Mouse (Mus musculus) embryonic facial prominence, embryonic 14.5 days (tissue): ENCODE data around the gene Arpc4. TPM values are rescaled to one million over a fixed set of nuclear protein-coding genes. Genes with fewer than 3 reads are reported as not detected.

ENCODE experiments used
- ATAC-seq: fragments of 200-750 bp; cut with Nextera tagmentation; 2 replicates; pipeline ENCODE4 v1.8.0; 2017; ENCODE audit warnings: low read depth, moderate number of reproducible peaks, moderate TSS enrichment
- DNase-seq: peaks from one replicate; pipeline ENCODE4 v3.0.0-alpha.2; 2015; ENCODE audit warnings: low spot score
- H3K27ac ChIP-seq: fragments of 300-500 bp; sonication (generic); replicated peaks from 2 replicates; pipeline ENCODE4 v1.5.1; 2014; ENCODE audit warnings: low read depth, mild to moderate bottlenecking, low read length, moderate library complexity
- H3K27me3 ChIP-seq: fragments of 300-500 bp; sonication (generic); replicated peaks from 2 replicates; pipeline ENCODE4 v1.6.1; 2014; ENCODE audit warnings: low read length; ENCODE audit not compliant: control insufficient read depth, insufficient read depth
- H3K36me3 ChIP-seq: fragments of 300-500 bp; sonication (generic); 2 replicates; pipeline ENCODE4 v1.6.1; 2014; ENCODE audit warnings: low read length, mixed read lengths; ENCODE audit not compliant: control insufficient read depth, insufficient read depth
- H3K4me1 ChIP-seq: fragments of 300-500 bp; sonication (generic); 2 replicates; pipeline ENCODE4 v1.6.1; 2014; ENCODE audit warnings: antibody characterized with exemption, low read length; ENCODE audit not compliant: control insufficient read depth, insufficient read depth
- H3K4me2 ChIP-seq: fragments of 300-500 bp; sonication (generic); 2 replicates; pipeline ENCODE4 v1.6.1; 2014; ENCODE audit warnings: low read depth, mild to moderate bottlenecking, low read length, moderate library complexity, mixed read lengths
- H3K4me3 ChIP-seq: fragments of 300-500 bp; sonication (generic); 2 replicates; pipeline ENCODE4 v1.5.1; 2014; ENCODE audit warnings: low read depth, mild to moderate bottlenecking, low read length
- H3K9ac ChIP-seq: fragments of 300-500 bp; sonication (generic); 2 replicates; pipeline ENCODE4 v1.6.1; 2014; ENCODE audit warnings: low read depth, mild to moderate bottlenecking, low read length, moderate library complexity, mixed read lengths
- H3K9me3 ChIP-seq: fragments of 300-500 bp; sonication (generic); 2 replicates; pipeline ENCODE4 v1.6.1; 2016; ENCODE audit warnings: low read length; ENCODE audit not compliant: control insufficient read depth
- WGBS: fragments of 180-500 bp; shearing (Covaris S2); extraction: QIAGEN DNeasy Blood & Tissue Kit; methylation state at CpG from one replicate; pipeline ENCODE4 v1.1.7; 2014; 5-methylcytosine and 5-hydroxymethylcytosine counted together
- polyA plus RNA-seq: library from polyadenylated mRNA; unstranded; fragments of >200 nt; fragmentation: Nextera tagmentation; extraction: Ambion mirVana; gene quantifications from 2 replicates; pipeline ENCODE4 v1.2.1, GENCODE M21; 2014

Arpc4 gene
- polyA plus RNA-seq, 1 experiment from 2014 or later = 214 TPM

DNA sequence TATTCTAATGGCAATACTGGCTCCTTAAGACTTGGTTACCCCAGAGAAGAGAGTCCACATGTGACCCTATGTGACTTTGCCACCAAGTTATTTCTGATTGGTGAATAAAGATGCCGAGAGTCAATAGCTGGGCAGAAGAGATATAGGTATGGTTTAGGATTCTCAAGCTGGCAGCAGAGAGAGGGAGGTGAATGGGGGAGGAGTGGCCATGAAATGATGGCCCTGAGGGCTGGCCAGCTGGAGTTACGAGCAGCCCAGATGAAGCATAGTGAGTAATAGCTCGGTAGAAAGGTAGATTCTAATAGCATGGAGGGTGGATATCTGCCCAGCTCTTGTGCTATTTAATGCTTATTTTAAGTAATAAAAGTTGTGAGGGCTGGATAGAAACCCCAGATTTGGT, 25.1 kb upstream of the Arpc4 start:
- Histone ChIP-seq H3K9ac (no peak overlapping the region), H3K36me3 (no peaks in the 10 kb centered on the region), H3K4me3 (no peak overlapping the region), H3K9me3 (no peaks in the 10 kb centered on the region), H3K4me1 (no peaks in the 10 kb centered on the region), H3K4me2 (no peak overlapping the region), H3K27me3 (no peaks in the 10 kb centered on the region), H3K27ac (no peak overlapping the region)
- 60% methylated on average over 3 of the region's 3 CpGs for WGBS
- DNase-seq (no peak), ATAC-seq (no peak)

DNA sequence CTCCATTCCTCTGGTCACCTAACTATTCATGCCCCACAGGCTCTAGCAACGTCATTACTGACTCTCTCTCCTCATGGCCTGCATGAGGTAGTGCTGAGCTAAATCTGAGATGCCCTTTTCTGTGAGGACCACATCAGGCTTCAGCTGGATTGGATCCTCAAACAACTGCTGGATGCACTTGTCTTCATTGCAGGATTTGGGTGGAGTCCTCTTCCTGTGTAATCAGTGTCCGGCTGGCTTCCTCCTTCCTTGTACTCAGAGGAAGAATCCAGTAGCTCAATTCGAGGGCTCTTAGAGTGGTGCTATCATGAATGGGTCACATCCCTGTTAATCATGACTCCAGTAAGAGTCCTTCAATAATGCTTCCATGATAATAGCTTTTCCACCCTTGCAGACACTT, 24.2 kb upstream of the Arpc4 start:
- no peaks in the 10 kb centered on the region for H3K4me1 ChIP-seq
- H3K9me3 ChIP-seq = no peaks in the 10 kb centered on the region

DNA sequence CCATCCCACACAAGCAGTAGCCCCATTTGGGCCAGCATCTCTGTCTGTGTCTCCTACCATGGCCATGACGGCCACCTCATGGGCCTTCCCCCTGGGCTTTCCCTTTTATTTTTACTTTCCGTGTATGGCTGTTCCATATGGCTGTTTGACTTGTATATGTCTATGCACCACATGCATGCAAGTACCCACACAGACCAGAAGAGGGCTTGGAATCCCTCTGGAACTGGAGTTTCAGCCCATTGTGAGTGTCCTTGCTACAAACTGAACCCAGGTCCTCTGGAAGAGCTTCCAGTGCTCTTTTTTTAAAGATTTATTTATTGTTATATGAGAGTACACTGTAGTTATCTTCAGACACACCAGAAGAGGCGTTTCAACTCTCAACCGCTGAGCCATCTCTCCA, 16.4 kb upstream of the Arpc4 start:
- Histone ChIP-seq H3K27me3 (no peaks in the 10 kb centered on the region), H3K4me1 (no peaks in the 10 kb centered on the region), H3K4me3 (no peak overlapping the region), H3K36me3 (peaks cover 3% of the 10 kb centered on the region; the same call in 1 of the 2 replicates), H3K9ac (no peak overlapping the region), H3K27ac (no peak overlapping the region), H3K4me2 (no peak overlapping the region), H3K9me3 (no peaks in the 10 kb centered on the region)
- DNase-seq (no peak), ATAC-seq (no peak)
- 65% methylated on average over 4 of the region's 4 CpGs for WGBS

More for the DNA sequence above, 24.2 kb upstream of the Arpc4 start:
- no peak for ATAC-seq
- Histone ChIP-seq H3K9ac (no peak overlapping the region), H3K4me3 (no peak overlapping the region), H3K36me3 (no peaks in the 10 kb centered on the region), H3K27ac (no peak overlapping the region), H3K4me2 (no peak overlapping the region), H3K27me3 (no peaks in the 10 kb centered on the region)
- no peak for DNase-seq
- WGBS = 66% methylated on average over 3 of the region's 3 CpGs

DNA sequence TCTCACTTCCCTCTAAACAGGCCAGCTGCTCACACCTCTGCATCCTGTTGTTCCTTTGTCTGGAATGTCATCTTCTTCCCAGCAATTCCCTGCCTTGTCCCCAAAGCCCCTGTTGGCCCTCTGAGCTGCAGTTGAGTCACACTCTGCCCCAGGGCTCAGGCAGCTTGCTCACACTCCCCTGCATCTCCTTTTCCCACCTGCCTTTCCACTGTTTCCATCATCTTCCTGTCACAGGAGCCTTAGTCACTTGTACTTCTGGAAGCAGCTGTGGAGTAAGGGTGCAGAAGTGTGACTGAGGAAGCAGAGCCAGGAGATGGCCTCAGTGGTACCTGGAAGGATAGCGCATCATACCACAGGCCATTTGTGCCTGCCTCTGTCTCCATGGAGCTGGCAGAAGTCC, 15.7 kb upstream of the Arpc4 start:
- no peaks in the 10 kb centered on the region for H3K27me3 ChIP-seq
- WGBS = 94% methylated on average over 1 of the region's 1 CpGs

DNA sequence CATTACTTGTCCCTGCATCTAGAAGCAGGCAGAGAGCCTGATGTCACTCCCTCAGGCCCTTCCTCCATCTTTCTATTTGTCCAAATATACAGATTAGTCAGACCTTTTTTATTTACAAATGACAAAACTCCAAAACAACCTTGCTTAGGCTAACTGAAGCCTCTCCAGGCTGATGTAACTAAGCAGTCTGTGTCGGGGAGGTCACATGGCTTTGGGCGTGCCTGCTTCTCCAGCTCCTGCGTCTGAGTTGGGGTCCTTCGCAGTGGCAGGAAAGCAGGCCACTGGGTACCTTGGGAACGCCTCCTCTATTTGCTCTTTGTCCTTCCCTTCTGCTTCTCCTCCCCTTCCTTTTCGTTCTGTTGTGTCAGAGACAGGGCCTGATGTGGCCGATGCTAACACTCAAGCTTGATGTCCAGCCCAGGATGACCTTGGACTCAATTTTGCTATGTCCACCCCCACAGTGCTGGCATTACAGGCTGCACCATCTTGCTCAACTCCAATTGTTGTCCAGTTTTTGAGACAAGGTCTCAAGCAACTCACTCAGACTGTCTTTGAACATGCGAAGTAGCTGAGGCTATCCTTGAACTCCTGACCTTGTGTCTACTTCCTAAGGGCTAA, 13.3 kb upstream of the Arpc4 start:
- WGBS = 68% methylated on average over 8 of the region's 8 CpGs
- ATAC-seq (no peak), DNase-seq (no peak)
- H3K36me3 ChIP-seq = peaks cover 27% of the 10 kb centered on the region
- no peak overlapping the region for H3K9ac ChIP-seq
- no peak overlapping the region for H3K4me2 ChIP-seq
- no peak overlapping the region for H3K4me3 ChIP-seq
- no peaks in the 10 kb centered on the region for H3K4me1 ChIP-seq
- H3K27me3 ChIP-seq = no peaks in the 10 kb centered on the region
- no peak overlapping the region for H3K27ac ChIP-seq
- no peaks in the 10 kb centered on the region for H3K9me3 ChIP-seq

More for the DNA sequence above, 15.7 kb upstream of the Arpc4 start:
- ATAC-seq (no peak), DNase-seq (no peak)
- Histone ChIP-seq H3K9me3 (no peaks in the 10 kb centered on the region), H3K4me2 (no peak overlapping the region), H3K36me3 (peaks cover 11% of the 10 kb centered on the region; the same call in 1 of the 2 replicates), H3K4me1 (no peaks in the 10 kb centered on the region), H3K27ac (no peak overlapping the region), H3K9ac (no peak overlapping the region), H3K4me3 (no peak overlapping the region)

DNA sequence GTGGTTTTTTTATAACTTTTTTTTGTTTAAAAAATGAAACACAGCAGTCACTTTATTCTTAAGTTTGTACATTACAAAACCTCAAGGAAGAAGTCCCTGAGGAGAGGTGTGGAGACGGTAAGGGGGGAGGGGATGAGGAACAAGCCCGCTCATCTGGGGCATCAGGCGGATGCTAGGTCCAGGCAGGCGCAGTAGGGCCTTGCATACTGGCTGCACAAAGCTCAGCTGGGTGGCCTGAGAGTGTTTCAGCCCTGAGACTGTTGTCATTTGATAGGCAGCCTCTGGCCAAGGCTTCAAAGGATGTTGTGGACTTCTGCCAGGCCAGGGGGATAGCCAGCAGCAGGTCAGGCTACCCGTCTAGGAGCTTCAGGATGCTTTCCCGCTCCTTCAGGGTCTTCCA, 11.3 kb upstream of the Arpc4 start:
- WGBS = 83% methylated on average over 4 of the region's 6 CpGs
- peaks cover 46% of the 10 kb centered on the region for H3K36me3 ChIP-seq
- DNase-seq = no peak

DNA sequence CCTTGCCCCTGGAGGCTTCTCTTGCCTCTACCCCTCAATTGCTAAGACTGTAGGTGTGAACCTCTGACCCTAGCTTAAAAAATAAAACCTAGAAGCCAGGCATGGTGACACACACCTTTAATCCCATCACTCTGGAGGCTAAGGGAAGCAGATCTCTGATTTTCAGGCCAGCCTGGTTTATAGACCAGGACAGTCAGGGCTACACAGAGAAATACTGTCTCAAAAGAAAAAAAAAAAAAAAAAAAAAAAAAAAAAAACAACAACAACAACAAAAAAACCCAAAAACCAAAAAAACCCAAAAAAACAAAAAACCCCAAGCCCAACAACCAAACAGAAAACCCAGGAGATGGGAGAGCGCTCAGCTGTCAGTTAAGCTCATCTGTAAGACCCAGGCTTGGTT, 10.3 kb upstream of the Arpc4 start:
- WGBS = 88% methylated on average over 1 of the region's 1 CpGs
- Histone ChIP-seq H3K9me3 (no peaks in the 10 kb centered on the region), H3K27ac (no peak overlapping the region), H3K36me3 (peaks cover 55% of the 10 kb centered on the region), H3K4me1 (no peaks in the 10 kb centered on the region), H3K4me3 (no peak overlapping the region), H3K9ac (no peak overlapping the region), H3K4me2 (no peak overlapping the region), H3K27me3 (no peaks in the 10 kb centered on the region)
- ATAC-seq (no peak), DNase-seq (no peak)

More for the DNA sequence above, 11.3 kb upstream of the Arpc4 start:
- Histone ChIP-seq H3K27ac (no peak overlapping the region), H3K4me1 (no peaks in the 10 kb centered on the region), H3K9ac (no peak overlapping the region), H3K4me2 (no peak overlapping the region), H3K9me3 (no peaks in the 10 kb centered on the region), H3K27me3 (no peaks in the 10 kb centered on the region), H3K4me3 (no peak overlapping the region)
- no peak for ATAC-seq

DNA sequence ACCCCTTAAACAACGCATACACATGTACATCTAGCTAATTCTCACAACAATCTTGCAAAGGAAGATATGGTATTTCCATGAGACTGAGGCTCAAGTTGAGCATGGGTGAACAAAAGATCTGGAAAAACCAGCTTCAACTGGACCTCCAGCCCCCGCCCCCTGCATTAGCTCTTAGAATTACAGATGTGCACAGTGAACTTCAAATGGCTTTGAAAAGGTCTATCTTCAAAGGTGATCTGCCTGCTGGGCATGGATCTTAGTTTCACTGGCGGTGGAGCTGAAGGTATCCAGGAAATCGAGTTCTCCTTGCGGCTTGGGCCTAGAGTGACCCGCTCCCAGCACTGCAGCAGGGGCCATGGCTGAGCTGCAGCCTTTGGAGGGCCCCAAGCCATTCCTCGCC, 9.8 kb upstream of the Arpc4 start:
- Histone ChIP-seq H3K36me3 (peaks cover 60% of the 10 kb centered on the region), H3K4me2 (no peak overlapping the region), H3K27ac (no peak overlapping the region), H3K9me3 (no peaks in the 10 kb centered on the region), H3K9ac (no peak overlapping the region), H3K4me3 (no peak overlapping the region), H3K4me1 (no peaks in the 10 kb centered on the region), H3K27me3 (no peaks in the 10 kb centered on the region)
- DNase-seq (peak; percentile 22), ATAC-seq (no peak)
- WGBS = 82% methylated on average over 7 of the region's 7 CpGs

DNA sequence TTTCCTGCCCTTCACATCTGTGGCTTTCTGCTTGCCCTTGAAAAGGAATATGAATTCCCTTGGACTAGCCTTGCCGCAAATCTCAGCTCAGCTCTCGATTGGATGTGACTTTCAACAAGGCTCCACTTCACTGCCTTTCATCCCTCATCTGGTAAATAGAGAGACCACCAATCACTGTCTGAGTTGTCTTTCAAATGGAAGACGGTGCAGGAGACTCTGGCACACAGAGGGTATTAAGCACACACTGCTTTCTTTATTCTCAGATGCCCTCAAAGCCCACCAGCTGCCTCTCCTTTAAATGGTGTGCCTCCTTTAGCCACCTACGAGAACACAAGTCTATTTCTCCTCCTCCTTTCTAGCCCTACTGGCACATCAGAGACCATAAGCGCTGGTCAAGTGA, 9.3 kb upstream of the Arpc4 start:
- ATAC-seq = no peak
- H3K27ac ChIP-seq = no peak overlapping the region
- 82% methylated on average over 5 of the region's 5 CpGs for whole genome bisulfite sequencing

More for the DNA sequence above, 9.3 kb upstream of the Arpc4 start:
- Histone ChIP-seq H3K36me3 (peaks cover 64% of the 10 kb centered on the region), H3K4me3 (no peak overlapping the region), H3K9ac (no peak overlapping the region), H3K9me3 (no peaks in the 10 kb centered on the region), H3K4me1 (no peaks in the 10 kb centered on the region), H3K27me3 (no peaks in the 10 kb centered on the region), H3K4me2 (no peak overlapping the region)
- no peak for DNase-seq
